19 mouse cellular contexts compared by ENCODE assay signal in the genomic region with DNA sequence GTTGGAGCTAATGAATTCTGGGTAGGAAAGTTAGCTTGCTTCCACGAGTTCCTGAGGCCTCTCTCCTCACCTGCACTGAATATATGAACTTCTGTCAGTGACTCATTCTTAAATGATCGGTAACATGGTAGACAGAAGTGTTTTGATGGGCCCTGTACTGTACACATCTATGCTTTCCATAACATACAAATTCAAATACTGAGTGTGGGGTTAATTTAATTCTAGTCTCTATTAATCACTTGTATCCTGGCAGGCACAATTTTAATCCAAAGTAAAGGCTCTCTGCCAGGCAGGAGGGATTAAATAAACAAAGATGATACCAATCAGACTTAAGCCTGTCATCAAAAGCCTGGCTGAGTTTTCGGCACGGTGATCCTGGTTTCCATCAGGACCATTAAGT.
"Had no signal": no experiment of that assay in that cellular context is flagged by ENCODE, and none has a peak within 500 bp of the region (broad histone marks: within the 10 kb centered on the region; RNA-seq: fewer than 3 reads in every experiment).

No protein-coding gene starts in this region.

- H3K36me3 ChIP-seq: midbrain, embryonic 10.5 days; midbrain, embryonic 12.5 days; neural tube, embryonic 13.5 days; neural tube, embryonic 15.5 days; stomach, embryonic 15.5 days had no signal

- H3K9me3 ChIP-seq: midbrain, embryonic 10.5 days; midbrain, embryonic 12.5 days; neural tube, embryonic 13.5 days; neural tube, embryonic 15.5 days; stomach, embryonic 15.5 days had no signal

- H3K9ac ChIP-seq: lung, embryonic 14.5 days; midbrain, embryonic 12.5 days; neural tube, embryonic 13.5 days; neural tube, embryonic 15.5 days; stomach, embryonic 15.5 days had no signal

- H3K4me3 ChIP-seq: midbrain, embryonic 10.5 days; midbrain, embryonic 12.5 days; myocyte; neural tube, embryonic 13.5 days; neural tube, embryonic 15.5 days; stomach, embryonic 15.5 days had no signal

- DNase-seq: lung, adult 18-20 months; lung, embryonic 14.5 days; lung, postnatal 10 days; lung, postnatal 4 days; midbrain, embryonic 14.5 days; right cerebral cortex, adult 18-20 months; right cerebral cortex, postnatal 25 days; right cerebral cortex, postnatal 4 days; thymus, adult 2 months; thymus, postnatal 25 days; thymus, postnatal 4 days had no signal

- H3K4me2 ChIP-seq: lung, embryonic 14.5 days; midbrain, embryonic 12.5 days; neural tube, embryonic 13.5 days; neural tube, embryonic 15.5 days; stomach, embryonic 15.5 days had no signal

- H3K27me3 ChIP-seq: midbrain, embryonic 12.5 days; neural tube, embryonic 13.5 days; neural tube, embryonic 15.5 days; stomach, embryonic 15.5 days had no signal

- H3K27ac ChIP-seq: midbrain, embryonic 10.5 days; midbrain, embryonic 12.5 days; neural tube, embryonic 13.5 days; neural tube, embryonic 15.5 days; stomach, embryonic 15.5 days; stomach, postnatal 0 days had no signal

- ATAC-seq: midbrain, embryonic 16.5 days had no signal

- H3K4me1 ChIP-seq: midbrain, embryonic 10.5 days; midbrain, embryonic 12.5 days; neural tube, embryonic 13.5 days; stomach, embryonic 15.5 days had no signal
